Mouse (Mus musculus) adrenal gland, adult 8-10 months (tissue): Measurements from ENCODE around the gene Arnt2. TPM values are rescaled to one million over a fixed set of nuclear protein-coding genes. Genes with fewer than 3 reads are reported as not detected.

Experiments
- DNase-seq: peaks from one replicate; pipeline ENCODE4 v3.0.0; 2022
- total RNA-seq, 4 experiments: library from RNA; stranded (reverse); gene quantifications; 2 replicates each; pipeline ENCODE4 v1.2.4; 2022

Gene Arnt2
- total RNA-seq, 4 experiments from 2014 or later: 41.3 to 62.9 (median 50.8) TPM

- DNase-seq: no peak
These were observed 12.7 kb downstream of the Arnt2 start for GRCm38 (mm10) chr7:84397320-84397719.

- no peak for DNase-seq
These were observed 13.4 kb downstream of the Arnt2 start for GRCm38 (mm10) chr7:84396581-84396980.

- peak; percentile 42 for DNase-seq
These were observed 22.1 kb downstream of the Arnt2 start for GRCm38 (mm10) chr7:84387826-84388225.

- no peak for DNase-seq
These were observed 23.5 kb downstream of the Arnt2 start for GRCm38 (mm10) chr7:84386472-84386871.

- DNase-seq: no peak
These were observed 25.2 kb downstream of the Arnt2 start for GRCm38 (mm10) chr7:84384778-84385177.

- no peak for DNase-seq
These were observed 25.9 kb downstream of the Arnt2 start for GRCm38 (mm10) chr7:84384086-84384485.

- no peak for DNase-seq
These were observed 27.6 kb downstream of the Arnt2 start for GRCm38 (mm10) chr7:84382346-84382745.

GRCm38 (mm10) chr7:84380810-84381209, 29.2 kb downstream of the Arnt2 start:
- no peak for DNase-seq

GRCm38 (mm10) chr7:84377330-84377729, 32.6 kb downstream of the Arnt2 start:
- no peak for DNase-seq

GRCm38 (mm10) chr7:84373691-84374090, 36.3 kb downstream of the Arnt2 start:
- DNase-seq: no peak

- no peak for DNase-seq
These were observed 37.1 kb downstream of the Arnt2 start for GRCm38 (mm10) chr7:84372871-84373270.

GRCm38 (mm10) chr7:84372280-84372679, 37.7 kb downstream of the Arnt2 start:
- DNase-seq: no peak

- no peak for DNase-seq
These were observed 38.9 kb downstream of the Arnt2 start for GRCm38 (mm10) chr7:84370911-84371592.

GRCm38 (mm10) chr7:84366251-84366650, 43.7 kb downstream of the Arnt2 start:
- no peak for DNase-seq

GRCm38 (mm10) chr7:84362711-84363110, 47.3 kb downstream of the Arnt2 start:
- no peak for DNase-seq

GRCm38 (mm10) chr7:84361086-84361684, 48.8 kb downstream of the Arnt2 start:
- DNase-seq: no peak

GRCm38 (mm10) chr7:84358426-84358825, 51.5 kb downstream of the Arnt2 start:
- no peak for DNase-seq

GRCm38 (mm10) chr7:84355619-84356570, 54.1 kb downstream of the Arnt2 start:
- DNase-seq: peak; percentile 47

GRCm38 (mm10) chr7:84354890-84355289, 55.1 kb downstream of the Arnt2 start:
- no peak for DNase-seq

GRCm38 (mm10) chr7:84350529-84350928, 59.4 kb downstream of the Arnt2 start:
- no peak for DNase-seq

- no peak for DNase-seq
These were observed 60.0 kb downstream of the Arnt2 start for GRCm38 (mm10) chr7:84349976-84350375.

GRCm38 (mm10) chr7:84348145-84348911, 61.6 kb downstream of the Arnt2 start:
- no peak for DNase-seq
